Mouse (Mus musculus) ES-Bruce4 (cell line): ENCODE measurements around the gene Pipox. TPM values are rescaled to one million over a fixed set of nuclear protein-coding genes. Genes with fewer than 3 reads are reported as not detected.

ENCODE experiments used
- H3K27ac ChIP-seq: 2 replicates; pipeline ENCODE4 v1.5.1; 2012; ENCODE audit warnings: low read length, inconsistent platforms; ENCODE audit not compliant: insufficient read depth
- H3K27me3 ChIP-seq: 2 replicates; pipeline ENCODE4 v1.6.1; 2012; ENCODE audit warnings: mild to moderate bottlenecking, low read length, inconsistent platforms; ENCODE audit not compliant: control insufficient read depth, poor library complexity, insufficient read depth, severe bottlenecking
- H3K36me3 ChIP-seq: 2 replicates; pipeline ENCODE4 v1.6.1; 2012; ENCODE audit warnings: inconsistent platforms, mild to moderate bottlenecking, low read length, moderate library complexity; ENCODE audit not compliant: control insufficient read depth, poor library complexity, insufficient read depth, severe bottlenecking
- H3K4me1 ChIP-seq: one replicate; pipeline ENCODE4 v1.8.1; 2011; ENCODE audit warnings: low read length; ENCODE audit not compliant: control insufficient read depth, insufficient read depth
- H3K4me3 ChIP-seq: 2 replicates; pipeline ENCODE4 v1.5.1; 2011; ENCODE audit warnings: low read depth, mild to moderate bottlenecking, low read length
- H3K9ac ChIP-seq: 2 replicates; pipeline ENCODE4 v1.6.1; 2012; ENCODE audit warnings: low read depth, mild to moderate bottlenecking, inconsistent platforms; ENCODE audit not compliant: poor library complexity, severe bottlenecking
- H3K9me3 ChIP-seq: replicated peaks from 2 replicates; pipeline ENCODE4 v1.6.1; 2012; ENCODE audit warnings: mild to moderate bottlenecking, low read length, inconsistent platforms; ENCODE audit not compliant: control insufficient read depth, poor library complexity, insufficient read depth, severe bottlenecking
- CTCF ChIP-seq: IDR thresholded peaks from one replicate; pipeline ENCODE4 v1.8.1; 2011; ENCODE audit warnings: low read depth, low read length
- EP300 ChIP-seq: IDR thresholded peaks from 2 replicates; pipeline ENCODE4 v1.6.1; 2011; ENCODE audit warnings: low read depth, low read length; ENCODE audit not compliant: insufficient read depth
- POLR2A ChIP-seq: IDR thresholded peaks from one replicate; pipeline ENCODE4 v1.8.1; 2011; ENCODE audit warnings: low read length; ENCODE audit not compliant: insufficient read depth
- polyA plus RNA-seq: library from polyadenylated mRNA; stranded (reverse); fragments of >200 nt; gene quantifications from 2 replicates; pipeline ENCODE4 v1.2.4, GENCODE M21; 2011; ENCODE audit warnings: low read depth; ENCODE audit not compliant: missing spikeins, insufficient read depth, insufficient read length

Pipox gene
- polyA plus RNA-seq, 1 experiment, result 14.3 TPM

GRCm38 (mm10) chr11:77830875-77831274, 63.0 kb downstream of the Pipox start:
- Histone ChIP-seq H3K4me1 (no peaks in the 10 kb centered on the region), H3K27me3 (no peaks in the 10 kb centered on the region), H3K36me3 (peaks cover 13% of the 10 kb centered on the region; the same call in 1 of the 2 replicates), H3K4me3 (no peak overlapping the region), H3K9me3 (no peaks in the 10 kb centered on the region), H3K9ac (no peak overlapping the region), H3K27ac (no peak overlapping the region)
- TF ChIP-seq CTCF (no peak), EP300 (no peak), POLR2A (no peak)

Other genes starting within 250 kb of the Pipox start
- gene Nufip2, start 207.9 kb downstream of the Pipox start, polyA plus RNA-seq, result 133 and 139 TPM in 2 replicates
- gene Cryba1, start 168.8 kb downstream of the Pipox start, polyA plus RNA-seq, result not detected in 2 replicates
- 59.6 and 62.7 TPM in 2 replicates for gene Myo18a, start 130.8 kb downstream of the Pipox start, polyA plus RNA-seq
- not detected in 2 replicates for gene Gm10277, start 106.3 kb downstream of the Pipox start, polyA plus RNA-seq
- gene Sez6, start 36.7 kb upstream of the Pipox start, polyA plus RNA-seq, result 0.33 and 0.57 TPM in 2 replicates
- gene Phf12, start 88.7 kb upstream of the Pipox start, polyA plus RNA-seq, result 50.8 and 58.2 TPM in 2 replicates
- 8.7 and 10.7 TPM in 2 replicates for gene Dhrs13, start 138.2 kb upstream of the Pipox start, polyA plus RNA-seq
- gene Flot2, start 143.8 kb upstream of the Pipox start, polyA plus RNA-seq, result 76.6 and 85.5 TPM in 2 replicates
- 24.0 and 25.1 TPM in 2 replicates for gene Eral1, start 186.3 kb upstream of the Pipox start, polyA plus RNA-seq
- gene Fam222b, start 200.6 kb upstream of the Pipox start, polyA plus RNA-seq, result 17.5 and 18.1 TPM in 2 replicates